Mouse (Mus musculus) kidney, adult 2 months (tissue): ENCODE measurements around the gene Dcakd. TPM values are rescaled to one million over a fixed set of nuclear protein-coding genes. Genes with fewer than 3 reads are reported as not detected.
A peak's percentile ranks its signal among the peaks of the same experiment; 100 is the strongest.

ENCODE experiments used
- DNase-seq: peaks from one replicate; pipeline ENCODE4 v3.0.0; 2021
- H3K27ac ChIP-seq: fragments of 200-500 bp; 2 replicates; pipeline ENCODE4 v1.5.1; 2012; ENCODE audit warnings: low read depth, low read length, control low read depth, inconsistent platforms; ENCODE audit not compliant: insufficient read depth
- H3K27me3 ChIP-seq: fragments of 200-500 bp; replicated peaks from 2 replicates; pipeline ENCODE4 v1.6.1; 2012; ENCODE audit warnings: mild to moderate bottlenecking, moderate library complexity, low read length, inconsistent platforms; ENCODE audit not compliant: control insufficient read depth, insufficient read depth
- H3K36me3 ChIP-seq: fragments of 200-500 bp; 2 replicates; pipeline ENCODE4 v1.6.1; 2012; ENCODE audit warnings: mild to moderate bottlenecking, moderate library complexity, low read length, inconsistent platforms; ENCODE audit not compliant: control insufficient read depth, insufficient read depth
- H3K4me1 ChIP-seq: fragments of 200-500 bp; 2 replicates; pipeline ENCODE4 v1.6.1; 2011; ENCODE audit warnings: low read length; ENCODE audit not compliant: control insufficient read depth, insufficient read depth
- H3K4me3 ChIP-seq: fragments of 200-500 bp; 2 replicates; pipeline ENCODE4 v1.5.1; 2011; ENCODE audit warnings: mild to moderate bottlenecking, low read depth, low read length, control low read depth; ENCODE audit not compliant: insufficient read depth
- CTCF ChIP-seq: fragments of 200-500 bp; conservative IDR thresholded peaks from 2 replicates; pipeline ENCODE4 v1.5.1; 2011; ENCODE audit warnings: low read depth, mild to moderate bottlenecking, control low read depth, low read length, moderate library complexity, mixed read lengths; ENCODE audit not compliant: insufficient read depth, insufficient read length
- POLR2A ChIP-seq: fragments of 200-500 bp; IDR thresholded peaks from one replicate; pipeline ENCODE4 v1.6.1; 2011; ENCODE audit warnings: low read depth, low read length, control low read depth
- WGBS: fragments of 180-500 bp; shearing (Covaris S2); methylation state at CpG from one replicate; pipeline ENCODE4 v1.1.7; 2018; 5-methylcytosine and 5-hydroxymethylcytosine counted together
- polyA plus RNA-seq: library from polyadenylated mRNA; depleted of rRNA; stranded (reverse); fragments of >200 nt; gene quantifications from 2 replicates; pipeline ENCODE4 v1.2.3, GENCODE M21; 2012

Dcakd gene
- polyA plus RNA-seq, 1 experiment = 49.5 TPM

DNA sequence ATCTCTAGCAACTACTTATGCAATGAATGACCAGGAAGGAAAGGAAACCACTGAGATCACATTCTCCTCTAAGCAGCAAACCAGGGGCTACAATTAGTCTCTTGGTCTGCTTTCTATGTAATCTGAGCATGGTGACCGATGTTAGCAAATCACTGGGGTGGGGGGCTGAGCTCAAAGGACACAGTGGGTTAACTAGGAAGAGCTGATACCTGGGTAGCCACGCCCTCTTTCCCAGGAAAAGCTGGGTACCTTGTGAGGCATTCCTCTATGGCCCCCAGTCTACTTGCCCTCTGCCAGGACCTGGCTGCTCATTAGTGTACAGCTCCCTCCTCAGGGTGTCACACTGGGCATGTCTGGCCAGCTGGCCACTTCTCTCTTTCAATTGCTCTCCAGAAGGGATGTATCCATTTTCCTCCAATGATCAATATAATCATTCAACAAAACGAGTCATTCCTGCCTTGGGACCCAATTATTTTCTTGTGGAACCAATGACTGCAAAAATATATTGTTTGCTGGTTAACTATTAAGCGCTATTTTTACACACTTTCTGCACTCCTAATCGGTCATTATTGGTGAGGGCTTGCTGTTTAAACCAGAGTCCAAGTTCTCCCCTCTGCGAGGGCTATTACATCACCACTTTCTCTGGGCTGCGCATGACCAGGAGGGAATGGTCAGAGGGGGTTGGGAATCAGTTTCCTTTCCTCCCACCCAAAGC lies 21.7 kb downstream of the Dcakd start:
- Histone ChIP-seq H3K27me3 (no peaks in the 10 kb centered on the region), H3K4me1 (no peaks in the 10 kb centered on the region), H3K27ac (no peak overlapping the region), H3K36me3 (no peaks in the 10 kb centered on the region), H3K4me3 (no peak overlapping the region)
- DNase-seq = no peak
- TF ChIP-seq CTCF (no peak; the same call in 1 of the 2 replicates), POLR2A (no peak)
- 70% methylated on average over 7 of the region's 7 CpGs for WGBS

- H3K27me3 ChIP-seq = no peaks in the 10 kb centered on the region
- no peak for DNase-seq
- no peak for TF ChIP-seq POLR2A
- no peak for TF ChIP-seq CTCF
- no peak overlapping the region for H3K27ac ChIP-seq
- no peak overlapping the region for H3K4me3 ChIP-seq
- WGBS = 79% methylated on average over 11 of the region's 11 CpGs
- H3K4me1 ChIP-seq = no peaks in the 10 kb centered on the region
- no peaks in the 10 kb centered on the region for H3K36me3 ChIP-seq
Observed at GRCm38 (mm10) chr11:103005254-103005981, 22.7 kb downstream of the Dcakd start.

DNA sequence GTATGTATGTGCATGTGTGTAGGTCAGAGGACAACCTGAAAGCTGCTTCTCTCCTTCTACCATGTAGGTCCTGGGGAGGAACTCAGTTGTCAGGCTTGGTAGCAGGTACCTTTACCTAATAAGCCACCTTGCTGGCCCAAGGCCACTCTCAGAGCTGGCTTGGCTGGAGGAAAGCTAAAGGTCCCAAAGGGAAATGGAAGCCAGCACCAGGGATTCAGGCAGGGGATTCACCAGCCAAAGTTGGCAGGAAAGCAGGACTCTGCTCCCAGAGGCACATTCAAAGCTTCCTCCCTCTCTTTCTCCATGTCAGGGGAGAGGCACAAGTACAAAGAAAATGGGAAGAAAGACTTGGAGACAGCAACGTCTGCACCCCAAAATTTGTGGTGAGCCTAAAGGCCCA lies 23.3 kb downstream of the Dcakd start:
- Histone ChIP-seq H3K27me3 (no peaks in the 10 kb centered on the region), H3K36me3 (no peaks in the 10 kb centered on the region), H3K27ac (no peak overlapping the region), H3K4me3 (no peak overlapping the region), H3K4me1 (no peaks in the 10 kb centered on the region)
- WGBS = 67% methylated on average over 1 of the region's 1 CpGs
- no peak for DNase-seq
- no peak for TF ChIP-seq CTCF
- no peak for TF ChIP-seq POLR2A

GRCm38 (mm10) chr11:103003210-103003609 lies 24.9 kb downstream of the Dcakd start:
- no peaks in the 10 kb centered on the region for H3K36me3 ChIP-seq
- H3K27ac ChIP-seq = no peak overlapping the region
- 40% methylated on average over 5 of the region's 5 CpGs for WGBS
- no peaks in the 10 kb centered on the region for H3K4me1 ChIP-seq
- no peak for TF ChIP-seq POLR2A
- DNase-seq = peak; percentile 68
- no peaks in the 10 kb centered on the region for H3K27me3 ChIP-seq
- no peak overlapping the region for H3K4me3 ChIP-seq

GRCm38 (mm10) chr11:103001063-103001462 lies 27.1 kb downstream of the Dcakd start:
- no peak for TF ChIP-seq CTCF
- no peak for TF ChIP-seq POLR2A
- Histone ChIP-seq H3K4me1 (no peaks in the 10 kb centered on the region), H3K4me3 (no peak overlapping the region), H3K27ac (no peak overlapping the region), H3K27me3 (no peaks in the 10 kb centered on the region), H3K36me3 (no peaks in the 10 kb centered on the region)
- DNase-seq = no peak
- WGBS = 83% methylated on average over 5 of the region's 5 CpGs

GRCm38 (mm10) chr11:103000111-103000510 lies 28.0 kb downstream of the Dcakd start:
- no peaks in the 10 kb centered on the region for H3K27me3 ChIP-seq
- 90% methylated on average over 16 of the region's 16 CpGs for WGBS
- TF ChIP-seq CTCF (no peak), POLR2A (no peak)
- no peaks in the 10 kb centered on the region for H3K4me1 ChIP-seq
- no peak for DNase-seq
- H3K27ac ChIP-seq = no peak overlapping the region
- H3K4me3 ChIP-seq = no peak overlapping the region
- H3K36me3 ChIP-seq = no peaks in the 10 kb centered on the region

DNA sequence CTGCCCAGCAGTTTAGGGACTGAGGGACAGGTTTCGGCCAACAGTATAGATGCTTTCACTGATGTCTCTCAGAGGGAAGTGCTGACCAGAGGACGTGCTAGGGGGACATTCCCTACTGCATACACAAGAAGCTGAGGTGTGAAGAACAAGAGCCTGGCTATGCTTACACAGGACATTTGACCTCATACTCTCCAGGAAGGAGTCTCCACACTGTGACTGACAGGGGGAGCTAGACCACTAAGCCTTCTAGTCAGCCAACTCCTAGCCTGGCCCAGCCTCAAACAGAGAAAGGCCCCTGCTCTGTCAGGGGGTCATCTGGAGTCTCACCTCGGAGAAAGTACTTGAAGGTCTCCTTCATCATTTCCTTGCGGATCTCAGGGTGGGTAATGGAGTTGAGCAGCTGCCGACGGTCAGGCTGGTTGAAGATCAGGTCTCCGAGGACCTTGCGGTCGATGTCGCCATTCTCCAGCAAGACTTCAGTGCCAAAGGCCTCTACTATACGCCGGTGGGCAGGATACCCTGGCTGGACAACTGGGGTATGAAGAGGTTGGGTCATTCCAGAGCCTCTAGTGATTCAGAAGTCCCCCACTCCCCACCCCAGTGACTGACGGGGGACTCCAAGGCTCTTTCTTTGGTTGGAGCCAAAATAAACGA lies 28.7 kb downstream of the Dcakd start:
- no peaks in the 10 kb centered on the region for H3K27me3 ChIP-seq
- TF ChIP-seq POLR2A (no peak), CTCF (no peak)
- WGBS = 86% methylated on average over 14 of the region's 14 CpGs
- H3K27ac ChIP-seq = no peak overlapping the region
- no peaks in the 10 kb centered on the region for H3K36me3 ChIP-seq
- H3K4me3 ChIP-seq = no peak overlapping the region
- no peaks in the 10 kb centered on the region for H3K4me1 ChIP-seq
- no peak for DNase-seq
